Mouse (Mus musculus): ENCODE measurements around the gene Slc15a1. TPM values are rescaled to one million over a fixed set of nuclear protein-coding genes. Genes with fewer than 3 reads are reported as not detected.

Gene Slc15a1
- polyA plus RNA-seq, 1 experiment from 2014 or later: not detected

- Histone ChIP-seq H3K36me3 (no peaks in the 10 kb centered on the region), H3K4me3 (no peak overlapping the region), H3K9ac (no peak overlapping the region), H3K9me3 (no peaks in the 10 kb centered on the region), H3K4me2 (no peak overlapping the region), H3K27me3 (no peaks in the 10 kb centered on the region), H3K27ac (replicated peaks) (no peak overlapping the region), H3K4me1 (replicated peaks) (no peaks in the 10 kb centered on the region; the same call in 1 of the 2 replicates)
- WGBS: 47% methylated on average over 5 of the region's 5 CpGs
- no peak for ATAC-seq (ENCODE audit: low read depth)
Observed at GRCm38 (mm10) chr14:121462756-121463155, 42.3 kb downstream of the Slc15a1 start.

- Histone ChIP-seq H3K4me1 (replicated peaks) (no peaks in the 10 kb centered on the region; the same call in 1 of the 2 replicates), H3K27ac (replicated peaks) (no peak overlapping the region), H3K4me2 (no peak overlapping the region), H3K4me3 (no peak overlapping the region), H3K27me3 (no peaks in the 10 kb centered on the region), H3K9me3 (no peaks in the 10 kb centered on the region), H3K36me3 (no peaks in the 10 kb centered on the region), H3K9ac (no peak overlapping the region)
- WGBS: 76% methylated on average over 3 of the region's 3 CpGs
- no peak for ATAC-seq (ENCODE audit: low read depth)
Observed at GRCm38 (mm10) chr14:121460966-121461365, 44.1 kb downstream of the Slc15a1 start.

GRCm38 (mm10) chr14:121458521-121458920 lies 46.5 kb downstream of the Slc15a1 start:
- WGBS: 88% methylated on average over 1 of the region's 1 CpGs
- Histone ChIP-seq H3K9me3 (no peaks in the 10 kb centered on the region), H3K4me3 (no peak overlapping the region), H3K9ac (no peak overlapping the region), H3K4me2 (no peak overlapping the region), H3K27ac (replicated peaks) (no peak overlapping the region), H3K27me3 (no peaks in the 10 kb centered on the region), H3K4me1 (replicated peaks) (no peaks in the 10 kb centered on the region; the same call in 1 of the 2 replicates), H3K36me3 (no peaks in the 10 kb centered on the region)
- ATAC-seq (ENCODE audit: low read depth): no peak

- no peaks in the 10 kb centered on the region for H3K27me3 ChIP-seq
- no peaks in the 10 kb centered on the region for H3K4me1 ChIP-seq (replicated peaks)
- no peak overlapping the region for H3K4me2 ChIP-seq
- H3K36me3 ChIP-seq: no peaks in the 10 kb centered on the region
- ATAC-seq (ENCODE audit: low read depth): no peak
- H3K27ac ChIP-seq (replicated peaks): no peak overlapping the region
- H3K9me3 ChIP-seq: no peaks in the 10 kb centered on the region
- WGBS: 73% methylated on average over 6 of the region's 6 CpGs
- no peak overlapping the region for H3K4me3 ChIP-seq
- H3K9ac ChIP-seq: no peak overlapping the region
Observed at GRCm38 (mm10) chr14:121457536-121457935, 47.5 kb downstream of the Slc15a1 start.

GRCm38 (mm10) chr14:121456416-121457285 lies 48.4 kb downstream of the Slc15a1 start:
- no peak overlapping the region for H3K4me3 ChIP-seq
- 80% methylated on average over 11 of the region's 11 CpGs for WGBS

GRCm38 (mm10) chr14:121455976-121456375 lies 49.1 kb downstream of the Slc15a1 start:
- Histone ChIP-seq H3K4me1 (replicated peaks) (no peaks in the 10 kb centered on the region; the same call in 1 of the 2 replicates), H3K36me3 (no peaks in the 10 kb centered on the region), H3K4me2 (no peak overlapping the region), H3K4me3 (no peak overlapping the region), H3K27me3 (no peaks in the 10 kb centered on the region), H3K9me3 (no peaks in the 10 kb centered on the region), H3K9ac (no peak overlapping the region), H3K27ac (replicated peaks) (no peak overlapping the region)
- WGBS: 88% methylated on average over 15 of the region's 15 CpGs
- ATAC-seq (ENCODE audit: low read depth): no peak

More at GRCm38 (mm10) chr14:121456416-121457285, 48.4 kb downstream of the Slc15a1 start:
- Histone ChIP-seq H3K27ac (replicated peaks) (no peak overlapping the region), H3K9me3 (no peaks in the 10 kb centered on the region), H3K4me2 (no peak overlapping the region), H3K27me3 (no peaks in the 10 kb centered on the region), H3K4me1 (replicated peaks) (no peaks in the 10 kb centered on the region), H3K9ac (no peak overlapping the region), H3K36me3 (no peaks in the 10 kb centered on the region)
- no peak for ATAC-seq (ENCODE audit: low read depth)

DNA sequence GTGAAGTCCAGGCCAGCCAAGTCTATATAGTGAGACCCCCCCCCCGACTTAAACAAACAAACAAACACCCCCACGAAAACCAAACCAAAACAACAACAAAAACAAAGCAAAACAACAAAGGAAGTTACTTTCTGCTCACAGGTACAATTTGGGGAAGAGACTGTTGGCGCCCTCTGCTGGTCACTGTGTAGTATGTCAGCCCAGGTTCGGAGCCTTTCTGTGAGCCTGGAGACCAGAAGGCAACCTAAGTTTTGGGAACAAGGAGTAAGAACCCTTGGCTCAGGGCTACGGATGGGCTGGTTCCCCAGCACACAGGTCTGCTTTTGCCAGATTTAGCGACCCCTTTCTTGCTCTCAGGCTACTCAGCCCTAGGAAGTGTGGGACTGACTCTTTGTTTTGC lies 49.5 kb downstream of the Slc15a1 start:
- Histone ChIP-seq H3K36me3 (no peaks in the 10 kb centered on the region), H3K27ac (replicated peaks) (no peak overlapping the region), H3K4me1 (replicated peaks) (no peaks in the 10 kb centered on the region; the same call in 1 of the 2 replicates), H3K27me3 (no peaks in the 10 kb centered on the region), H3K9ac (no peak overlapping the region), H3K9me3 (no peaks in the 10 kb centered on the region), H3K4me3 (no peak overlapping the region), H3K4me2 (no peak overlapping the region)
- ATAC-seq (ENCODE audit: low read depth): no peak
- WGBS: 9% methylated on average over 6 of the region's 6 CpGs

GRCm38 (mm10) chr14:121453130-121453529 lies 51.9 kb downstream of the Slc15a1 start:
- H3K9me3 ChIP-seq: no peaks in the 10 kb centered on the region
- H3K27me3 ChIP-seq: no peaks in the 10 kb centered on the region
- H3K4me1 ChIP-seq (replicated peaks): no peaks in the 10 kb centered on the region; the same call in 1 of the 2 replicates
- 76% methylated on average over 3 of the region's 3 CpGs for WGBS
- H3K36me3 ChIP-seq: no peaks in the 10 kb centered on the region
- no peak overlapping the region for H3K4me3 ChIP-seq
- no peak overlapping the region for H3K9ac ChIP-seq
- no peak overlapping the region for H3K4me2 ChIP-seq
- ATAC-seq (ENCODE audit: low read depth): no peak
- H3K27ac ChIP-seq (replicated peaks): no peak overlapping the region

DNA sequence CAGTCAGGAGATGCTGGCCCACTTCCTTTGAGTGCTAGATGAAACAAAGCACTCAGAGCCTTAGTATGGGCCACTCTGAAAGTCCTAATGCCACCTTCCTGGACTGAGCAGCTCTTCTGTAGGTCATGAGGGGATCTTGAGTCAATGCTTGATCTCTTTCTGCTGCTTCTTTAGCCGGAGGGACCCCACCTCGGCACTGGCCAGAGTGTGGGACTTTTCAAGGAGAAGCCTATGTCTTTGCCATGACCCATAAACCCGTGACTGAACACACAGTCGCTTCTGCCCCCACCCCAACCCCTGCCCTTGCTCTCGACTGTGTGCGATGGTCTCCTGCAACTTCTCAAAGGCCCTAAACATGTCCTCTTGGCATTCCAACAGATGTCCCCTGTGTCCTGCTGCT lies 52.8 kb downstream of the Slc15a1 start:
- 84% methylated on average over 6 of the region's 6 CpGs for WGBS
- Histone ChIP-seq H3K27me3 (no peaks in the 10 kb centered on the region), H3K4me2 (no peak overlapping the region), H3K27ac (replicated peaks) (no peak overlapping the region), H3K4me1 (replicated peaks) (no peaks in the 10 kb centered on the region; the same call in 1 of the 2 replicates), H3K9ac (no peak overlapping the region), H3K9me3 (no peaks in the 10 kb centered on the region), H3K4me3 (no peak overlapping the region), H3K36me3 (no peaks in the 10 kb centered on the region)
- no peak for ATAC-seq (ENCODE audit: low read depth)

GRCm38 (mm10) chr14:121451424-121452029 lies 53.5 kb downstream of the Slc15a1 start:
- H3K27me3 ChIP-seq: no peaks in the 10 kb centered on the region
- H3K36me3 ChIP-seq: no peaks in the 10 kb centered on the region
- ATAC-seq (ENCODE audit: low read depth): no peak
- WGBS: 70% methylated on average over 7 of the region's 7 CpGs
- H3K4me1 ChIP-seq (replicated peaks): peaks cover 6% of the 10 kb centered on the region
- H3K9me3 ChIP-seq: no peaks in the 10 kb centered on the region
- no peak overlapping the region for H3K27ac ChIP-seq (replicated peaks)
- H3K4me2 ChIP-seq: no peak overlapping the region
- H3K4me3 ChIP-seq: no peak overlapping the region
- no peak overlapping the region for H3K9ac ChIP-seq

DNA sequence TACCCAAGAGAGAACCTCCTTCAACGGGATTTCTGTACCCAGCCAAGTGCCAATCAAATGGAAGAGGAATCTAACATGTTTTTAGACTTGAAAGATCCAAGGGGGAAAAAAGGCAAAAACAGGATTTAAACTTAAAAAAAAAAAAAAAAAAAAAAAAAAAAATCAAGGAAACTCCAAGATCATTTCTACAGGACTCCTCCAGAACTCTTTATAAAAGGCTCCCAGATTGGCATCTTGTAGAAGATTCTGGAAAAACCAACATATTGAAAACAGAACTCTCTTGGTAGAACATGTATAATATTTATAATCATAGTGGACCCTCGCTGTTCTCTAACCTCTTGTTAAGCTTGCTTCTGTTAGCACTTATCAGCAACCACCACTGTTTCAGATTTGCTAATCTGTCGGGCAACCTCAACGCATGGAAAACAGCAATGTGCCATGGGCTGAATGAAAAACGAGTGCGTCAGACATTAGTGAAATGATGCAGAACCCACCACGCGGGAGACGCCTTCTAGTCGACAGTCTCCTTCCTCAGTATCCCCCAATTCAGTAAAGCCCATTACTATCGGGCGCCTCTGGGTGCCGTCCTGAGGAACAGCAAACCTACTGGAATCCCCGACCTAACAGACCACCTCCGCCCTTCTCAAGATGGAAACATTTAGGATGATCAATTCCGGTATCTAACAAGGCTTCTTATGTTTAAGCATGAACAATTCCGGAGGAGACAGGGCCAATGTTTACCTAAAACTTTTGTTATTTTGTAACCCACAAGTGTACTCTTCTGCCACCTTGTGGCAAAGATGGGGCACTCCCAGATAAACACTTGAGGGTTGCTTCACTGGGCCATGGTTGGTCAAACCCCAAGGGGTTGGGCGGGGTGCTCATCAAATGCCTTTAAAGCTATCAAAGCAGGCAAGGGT lies 54.3 kb downstream of the Slc15a1 start:
- Histone ChIP-seq H3K4me3 (0 out of 2 replicates have a peak overlapping the region, but pooled peaks have one; percentile 12), H3K9me3 (no peaks in the 10 kb centered on the region), H3K4me2 (peak overlapping the region; percentile 41), H3K36me3 (no peaks in the 10 kb centered on the region), H3K4me1 (replicated peaks) (peaks cover 8% of the 10 kb centered on the region), H3K27me3 (no peaks in the 10 kb centered on the region), H3K27ac (replicated peaks) (no peak overlapping the region), H3K9ac (no peak overlapping the region)
- no peak for ATAC-seq (ENCODE audit: low read depth)
- 26% methylated on average over 18 of the region's 18 CpGs for WGBS
